Mouse (Mus musculus) kidney, adult 2 months (tissue): Measurements from ENCODE around the gene Mtfr1l. TPM values are rescaled to one million over a fixed set of nuclear protein-coding genes. Genes with fewer than 3 reads are reported as not detected.

Experiments used
- DNase-seq: peaks from one replicate; pipeline ENCODE4 v3.0.0; 2021
- H3K27ac ChIP-seq: fragments of 200-500 bp; 2 replicates; pipeline ENCODE4 v1.5.1; 2012; ENCODE audit warnings: low read depth, low read length, control low read depth, inconsistent platforms; ENCODE audit not compliant: insufficient read depth
- H3K27me3 ChIP-seq: fragments of 200-500 bp; replicated peaks from 2 replicates; pipeline ENCODE4 v1.6.1; 2012; ENCODE audit warnings: mild to moderate bottlenecking, moderate library complexity, low read length, inconsistent platforms; ENCODE audit not compliant: control insufficient read depth, insufficient read depth
- H3K36me3 ChIP-seq: fragments of 200-500 bp; 2 replicates; pipeline ENCODE4 v1.6.1; 2012; ENCODE audit warnings: mild to moderate bottlenecking, moderate library complexity, low read length, inconsistent platforms; ENCODE audit not compliant: control insufficient read depth, insufficient read depth
- H3K4me1 ChIP-seq: fragments of 200-500 bp; 2 replicates; pipeline ENCODE4 v1.6.1; 2011; ENCODE audit warnings: low read length; ENCODE audit not compliant: control insufficient read depth, insufficient read depth
- H3K4me3 ChIP-seq: fragments of 200-500 bp; 2 replicates; pipeline ENCODE4 v1.5.1; 2011; ENCODE audit warnings: mild to moderate bottlenecking, low read depth, low read length, control low read depth; ENCODE audit not compliant: insufficient read depth
- CTCF ChIP-seq: fragments of 200-500 bp; conservative IDR thresholded peaks from 2 replicates; pipeline ENCODE4 v1.5.1; 2011; ENCODE audit warnings: low read depth, mild to moderate bottlenecking, control low read depth, low read length, moderate library complexity, mixed read lengths; ENCODE audit not compliant: insufficient read depth, insufficient read length
- POLR2A ChIP-seq: fragments of 200-500 bp; IDR thresholded peaks from one replicate; pipeline ENCODE4 v1.6.1; 2011; ENCODE audit warnings: low read depth, low read length, control low read depth
- WGBS: fragments of 180-500 bp; shearing (Covaris S2); methylation state at CpG from one replicate; pipeline ENCODE4 v1.1.7; 2018; 5-methylcytosine and 5-hydroxymethylcytosine counted together
- polyA plus RNA-seq: library from polyadenylated mRNA; depleted of rRNA; stranded (reverse); fragments of >200 nt; gene quantifications from 2 replicates; pipeline ENCODE4 v1.2.3, GENCODE M21; 2012

The Mtfr1l gene
- polyA plus RNA-seq, 1 experiment: 133 TPM

GRCm38 (mm10) chr4:134567377-134568226 is 32.4 kb upstream of the Mtfr1l start:
- 56% methylated on average over 19 of the region's 19 CpGs for WGBS
- no peaks in the 10 kb centered on the region for H3K36me3 ChIP-seq
- no peak for DNase-seq
- H3K27ac ChIP-seq: no peak overlapping the region
- no peaks in the 10 kb centered on the region for H3K4me1 ChIP-seq
- TF ChIP-seq CTCF (no peak), POLR2A (no peak)
- no peak overlapping the region for H3K4me3 ChIP-seq
- H3K27me3 ChIP-seq: no peaks in the 10 kb centered on the region

- no peak overlapping the region for H3K27ac ChIP-seq
- no peaks in the 10 kb centered on the region for H3K4me1 ChIP-seq
- no peaks in the 10 kb centered on the region for H3K27me3 ChIP-seq
- no peak for DNase-seq
- no peaks in the 10 kb centered on the region for H3K36me3 ChIP-seq
- WGBS: 85% methylated on average over 6 of the region's 6 CpGs
- no peak overlapping the region for H3K4me3 ChIP-seq
- no peak for TF ChIP-seq POLR2A
- TF ChIP-seq CTCF: no peak
Measured at GRCm38 (mm10) chr4:134564093-134564492, 28.9 kb upstream of the Mtfr1l start.

DNA sequence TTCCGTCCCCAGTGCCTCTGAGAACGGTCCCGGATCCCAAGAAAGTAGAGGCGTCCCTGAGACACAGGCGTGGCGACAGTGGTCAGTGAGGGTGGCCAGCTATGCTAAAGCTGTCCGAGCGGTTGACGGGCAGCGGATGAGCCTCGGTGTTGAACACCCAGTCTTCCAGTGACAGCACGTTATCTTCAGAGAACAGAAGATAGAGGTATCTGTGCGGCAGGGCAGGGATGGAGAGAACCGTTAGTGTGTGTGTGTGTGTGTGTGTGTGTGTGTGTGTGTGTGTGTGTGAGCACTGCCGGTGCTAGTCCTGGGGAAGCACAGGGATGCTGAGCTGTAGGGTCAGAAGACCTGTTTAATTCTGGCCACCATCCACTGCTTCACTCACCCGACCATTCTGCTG is 28.4 kb upstream of the Mtfr1l start:
- H3K4me1 ChIP-seq: no peaks in the 10 kb centered on the region
- DNase-seq: no peak
- no peaks in the 10 kb centered on the region for H3K27me3 ChIP-seq
- TF ChIP-seq CTCF: no peak
- TF ChIP-seq POLR2A: no peak
- no peaks in the 10 kb centered on the region for H3K36me3 ChIP-seq
- 94% methylated on average over 16 of the region's 16 CpGs for WGBS
- H3K27ac ChIP-seq: no peak overlapping the region
- H3K4me3 ChIP-seq: no peak overlapping the region

DNA sequence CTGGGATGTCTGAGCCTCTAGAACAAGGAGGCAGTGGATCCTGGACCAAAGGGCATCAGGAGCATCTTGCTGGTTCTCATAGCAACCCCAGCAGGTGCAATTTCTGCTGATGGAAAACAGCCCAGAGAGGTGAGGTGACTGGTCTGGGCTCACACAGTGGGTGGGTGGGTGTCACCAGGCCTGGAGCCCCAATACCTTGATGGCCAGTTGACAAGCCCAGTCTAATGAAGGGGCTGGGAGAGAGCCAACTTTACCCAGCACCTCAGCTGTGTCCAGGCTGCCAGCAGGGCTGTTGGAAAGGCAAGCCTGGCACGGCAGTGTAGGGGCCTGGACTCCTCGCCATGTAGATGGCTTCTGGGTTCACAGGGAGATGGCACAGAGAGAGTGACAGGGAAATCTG is 26.8 kb upstream of the Mtfr1l start:
- no peak for DNase-seq
- Histone ChIP-seq H3K36me3 (no peaks in the 10 kb centered on the region), H3K4me3 (no peak overlapping the region), H3K4me1 (no peaks in the 10 kb centered on the region), H3K27ac (no peak overlapping the region), H3K27me3 (no peaks in the 10 kb centered on the region)
- WGBS: 94% methylated on average over 2 of the region's 2 CpGs
- TF ChIP-seq POLR2A (no peak), CTCF (no peak)

GRCm38 (mm10) chr4:134560699-134561098 is 25.5 kb upstream of the Mtfr1l start:
- H3K4me1 ChIP-seq: no peaks in the 10 kb centered on the region
- 80% methylated on average over 8 of the region's 8 CpGs for WGBS
- TF ChIP-seq POLR2A (no peak), CTCF (no peak)
- H3K36me3 ChIP-seq: no peaks in the 10 kb centered on the region
- H3K27ac ChIP-seq: no peak overlapping the region
- H3K4me3 ChIP-seq: no peak overlapping the region
- no peaks in the 10 kb centered on the region for H3K27me3 ChIP-seq
- no peak for DNase-seq

- TF ChIP-seq POLR2A (no peak), CTCF (no peak)
- Histone ChIP-seq H3K36me3 (no peaks in the 10 kb centered on the region), H3K27ac (no peak overlapping the region), H3K27me3 (no peaks in the 10 kb centered on the region), H3K4me1 (no peaks in the 10 kb centered on the region), H3K4me3 (no peak overlapping the region)
- 80% methylated on average over 7 of the region's 7 CpGs for WGBS
- DNase-seq: no peak
Measured at GRCm38 (mm10) chr4:134559154-134559553, 24.0 kb upstream of the Mtfr1l start.

DNA sequence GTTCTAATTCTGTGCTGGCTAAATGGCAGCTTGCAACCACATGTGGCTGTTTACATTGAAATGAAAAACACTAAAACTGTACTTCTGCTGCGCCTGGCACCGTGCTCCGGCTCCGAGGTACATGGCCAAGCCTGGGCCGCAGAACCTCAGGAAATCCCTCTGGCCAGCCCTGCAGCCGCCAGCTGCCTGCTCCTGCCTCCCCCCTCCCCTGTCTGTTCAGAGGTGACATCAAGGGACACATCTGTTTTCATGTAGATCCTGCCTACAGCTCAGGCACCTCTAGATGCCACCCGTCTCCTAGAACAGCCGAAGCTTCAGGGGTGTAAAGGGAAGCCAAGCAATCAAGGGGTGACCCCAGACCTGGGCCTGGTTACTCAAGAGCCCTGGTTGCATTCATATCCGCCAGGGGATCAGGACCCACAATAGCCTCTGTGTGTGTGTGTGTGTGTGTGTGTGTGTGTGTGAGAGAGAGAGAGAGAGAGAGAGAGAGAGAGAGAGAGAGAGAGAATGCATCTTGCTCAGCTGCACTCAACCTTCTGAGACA is 23.5 kb upstream of the Mtfr1l start:
- H3K27ac ChIP-seq: no peak overlapping the region
- no peak overlapping the region for H3K4me3 ChIP-seq
- WGBS: 70% methylated on average over 9 of the region's 9 CpGs
- H3K4me1 ChIP-seq: no peaks in the 10 kb centered on the region
- H3K27me3 ChIP-seq: no peaks in the 10 kb centered on the region
- no peaks in the 10 kb centered on the region for H3K36me3 ChIP-seq
- no peak for DNase-seq
- TF ChIP-seq POLR2A (no peak), CTCF (no peak)
